Mouse (Mus musculus): ENCODE data around the gene Anxa5. TPM values are rescaled to one million over a fixed set of nuclear protein-coding genes. Genes with fewer than 3 reads are reported as not detected.

The Anxa5 gene
- 100 to 1,000 TPM; 140 to 143 TPM for total RNA-seq (2021)

GRCm38 (mm10) chr3:36475532-36476087 lies at the start of gene Anxa5, which contains the start of gene 1810062G17Rik:
TSS of gene Anxa5 (minus strand) at chr3:36475894.
TSS of gene 1810062G17Rik (plus strand) at chr3:36475937.
- intact Hi-C loops (cut with DNase I) = loop anchor here (2.0 to 10.0 kb wide), 3 partner anchors 19 to 481 kb away; partner anchors contain the start of gene Acad9
- peak; percentile 96 to 98 for DNase-seq

GRCm38 (mm10) chr3:36524466-36524865 lies 48.8 kb upstream of the Anxa5 start:
- intact Hi-C loops (cut with DNase I) = no loop called here
- DNase-seq = no peak

GRCm38 (mm10) chr3:36522137-36522536 lies 46.4 kb upstream of the Anxa5 start:
- DNase-seq = no peak
- intact Hi-C loops (cut with DNase I) = no loop called here

DNA sequence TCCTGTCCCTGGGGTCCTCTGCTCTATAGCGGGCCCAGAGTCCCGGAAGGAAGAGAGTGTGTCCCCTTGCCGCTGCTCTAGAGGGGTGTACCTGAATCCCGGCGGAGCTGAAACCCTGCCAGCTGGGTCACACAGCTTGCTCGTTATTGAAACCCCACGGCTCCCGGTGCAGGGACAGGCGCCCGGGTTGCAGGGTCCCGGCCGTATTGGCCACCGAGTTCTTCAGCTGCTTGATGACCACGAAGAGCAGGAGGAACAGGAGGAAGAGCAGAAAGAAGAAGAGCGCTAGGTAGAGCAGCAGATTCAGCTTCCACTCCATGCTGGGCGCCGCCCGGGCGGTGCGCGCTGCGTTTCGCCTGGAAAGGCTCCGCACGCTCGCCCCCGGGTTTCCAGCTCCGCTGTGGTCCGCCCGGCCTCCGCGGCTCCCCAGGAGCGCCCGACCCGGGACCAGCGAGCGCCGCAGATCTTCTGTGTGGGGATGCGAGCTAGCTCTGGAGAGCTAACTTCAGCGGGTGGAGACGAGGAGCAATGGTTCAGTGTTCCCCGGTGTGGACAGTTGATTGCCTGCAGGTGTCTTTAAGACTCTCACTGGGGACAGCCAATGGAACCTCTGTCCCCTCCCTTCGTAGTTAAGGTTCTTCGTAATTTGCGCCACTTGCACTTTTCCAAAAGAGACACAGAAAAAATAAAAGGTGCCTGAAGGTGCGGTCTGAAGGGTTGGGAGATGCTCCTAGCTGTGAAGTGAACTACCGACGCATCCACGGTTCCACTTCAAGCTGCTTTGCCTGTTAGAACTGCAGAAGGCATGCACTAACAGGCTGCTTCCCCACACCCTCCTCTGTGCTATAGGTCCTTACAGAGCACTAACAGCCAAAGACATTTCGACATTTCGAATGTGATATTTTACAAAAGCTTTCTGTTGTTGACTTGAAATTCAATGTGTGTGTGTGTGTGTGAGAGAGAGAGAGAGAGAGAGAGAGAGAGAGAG lies 45.7 kb upstream of the Anxa5 start, which contains the start of gene Gm11549:
Gm11549 (minus strand) TSS at position 741 of the 988 bp plus-strand sequence.
- DNase-seq = no peak
- intact Hi-C loops (cut with DNase I) = no loop called here

DNA sequence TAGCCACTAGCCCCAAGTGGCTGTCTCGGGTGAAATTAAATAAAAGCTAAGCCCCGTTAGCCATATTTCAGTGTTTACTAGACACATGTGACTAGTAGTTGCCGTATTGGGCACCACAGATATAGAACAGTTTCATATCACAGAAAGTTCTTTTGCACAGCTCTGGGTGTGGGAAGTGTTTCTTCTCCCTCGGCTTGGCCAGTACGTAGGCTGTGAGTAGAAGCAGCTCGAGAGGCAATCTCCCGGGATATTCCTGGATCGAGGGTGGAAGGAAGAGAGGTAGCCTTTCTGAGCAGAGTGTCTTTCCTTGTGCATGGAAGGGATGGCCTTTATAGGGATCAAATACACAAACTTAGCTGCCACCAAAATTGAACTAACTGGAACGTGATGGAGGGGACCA lies 40.5 kb upstream of the Anxa5 start:
- intact Hi-C loops (cut with DNase I) = no loop called here
- DNase-seq = no peak

DNA sequence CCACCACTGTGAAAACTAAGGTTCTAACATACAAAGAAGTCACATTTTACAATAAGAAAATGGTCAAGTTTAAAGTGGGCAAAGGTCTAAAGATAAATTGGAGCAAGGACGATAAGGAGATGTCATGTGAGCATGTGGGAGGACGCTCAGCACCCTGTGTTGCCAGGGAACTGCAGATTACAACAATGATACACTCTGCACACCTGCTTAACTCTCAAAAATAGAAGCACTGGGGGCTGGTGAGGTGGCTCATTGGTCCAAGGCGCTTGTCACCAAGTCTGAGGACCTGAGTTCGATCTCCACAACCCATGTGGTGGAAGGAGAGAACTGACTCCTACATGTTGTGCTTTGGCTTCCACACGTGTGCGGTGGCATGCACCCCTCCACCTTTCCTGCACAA lies 35.8 kb upstream of the Anxa5 start:
- DNase-seq = no peak
- intact Hi-C loops (cut with DNase I) = no loop called here

DNA sequence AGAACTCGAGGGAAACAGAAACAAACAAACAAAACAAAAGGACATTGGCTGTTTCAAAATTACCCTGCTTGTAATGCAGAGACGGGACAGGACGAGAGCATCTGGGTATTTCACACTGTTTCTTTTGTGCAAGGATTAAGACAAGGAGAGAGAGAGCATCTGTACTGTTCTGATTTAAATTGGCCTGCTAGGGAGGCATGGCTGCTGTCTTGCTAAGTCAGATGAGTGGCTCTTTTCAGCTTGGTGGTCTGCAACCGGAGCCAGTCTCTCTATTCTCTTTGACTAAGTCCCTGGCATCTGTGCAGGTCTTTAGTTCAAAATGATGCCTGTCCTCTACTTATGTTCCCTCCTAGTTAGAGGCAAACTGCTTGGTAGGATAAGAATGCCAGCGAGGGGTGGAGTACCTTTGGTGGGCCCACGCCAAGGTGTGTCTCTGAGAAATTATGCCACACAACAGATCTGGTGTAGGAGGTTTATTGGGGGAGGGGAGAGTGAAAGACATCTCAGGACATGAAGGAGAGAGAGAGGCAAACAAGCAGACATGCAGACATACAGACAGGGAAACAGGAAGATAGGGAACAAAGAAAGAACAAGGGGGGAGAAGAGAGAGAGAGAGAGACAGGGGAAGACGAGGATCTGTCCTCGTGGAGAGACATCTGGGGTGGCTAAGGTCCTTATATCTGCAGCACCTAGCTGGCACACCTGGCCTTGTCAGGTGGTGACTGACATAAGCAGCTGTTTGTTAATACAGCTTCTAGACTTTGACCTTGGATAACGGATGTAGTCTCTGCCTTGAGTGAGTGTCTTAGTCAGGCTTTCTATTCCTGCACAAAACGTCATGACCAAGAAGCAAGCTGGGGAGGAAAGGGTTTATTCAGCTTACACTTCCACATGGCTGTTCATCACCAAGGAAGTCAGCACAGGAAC lies 30.4 kb upstream of the Anxa5 start:
- intact Hi-C loops (cut with DNase I) = no loop called here
- no peak for DNase-seq

- intact Hi-C loops (cut with DNase I) = no loop called here
- DNase-seq = no peak
Measured at GRCm38 (mm10) chr3:36505306-36505705, 29.6 kb upstream of the Anxa5 start.

DNA sequence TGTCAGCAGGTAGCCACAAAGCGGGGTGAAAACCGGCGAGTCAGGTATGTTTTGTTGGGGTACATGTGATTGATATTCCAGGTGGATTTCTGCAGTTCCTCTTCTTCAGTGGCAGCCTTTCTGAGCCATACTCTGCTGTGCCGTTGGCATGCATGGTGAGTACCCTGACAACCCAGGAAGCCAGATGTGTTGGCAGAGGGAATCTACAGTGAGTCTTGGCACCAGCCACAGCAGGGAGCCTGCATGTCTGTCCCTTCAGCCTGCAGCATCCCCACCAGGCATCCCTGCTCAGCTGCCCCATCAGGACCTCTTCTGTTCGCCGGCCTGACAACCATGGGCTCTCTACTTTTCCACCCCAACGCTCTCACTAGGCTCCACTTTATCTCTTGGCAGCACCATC lies 25.9 kb upstream of the Anxa5 start:
- DNase-seq = no peak
- intact Hi-C loops (cut with DNase I) = no loop called here

DNA sequence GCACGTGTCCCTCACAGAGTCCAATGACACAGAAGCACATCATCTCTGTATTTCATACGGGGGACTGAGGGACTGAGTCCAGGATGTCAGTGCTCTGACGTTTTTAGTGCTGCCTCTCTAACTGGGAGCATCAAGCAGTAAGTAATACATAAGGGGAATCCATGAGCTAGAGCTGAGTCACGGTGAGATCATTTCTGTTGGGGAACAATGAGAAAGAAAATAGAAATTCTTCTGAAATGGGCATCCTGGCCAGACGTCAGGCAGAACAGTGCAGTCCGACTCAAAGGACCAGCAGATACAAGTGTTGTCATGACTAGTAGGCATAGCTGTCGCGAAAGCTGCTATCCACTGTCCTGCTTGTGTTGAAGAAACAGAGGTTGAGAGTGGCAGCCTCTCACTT lies 25.3 kb upstream of the Anxa5 start:
- intact Hi-C loops (cut with DNase I) = no loop called here
- no peak for DNase-seq

- no peak for DNase-seq
- intact Hi-C loops (cut with DNase I) = no loop called here
Measured at GRCm38 (mm10) chr3:36499418-36499817, 23.7 kb upstream of the Anxa5 start.

DNA sequence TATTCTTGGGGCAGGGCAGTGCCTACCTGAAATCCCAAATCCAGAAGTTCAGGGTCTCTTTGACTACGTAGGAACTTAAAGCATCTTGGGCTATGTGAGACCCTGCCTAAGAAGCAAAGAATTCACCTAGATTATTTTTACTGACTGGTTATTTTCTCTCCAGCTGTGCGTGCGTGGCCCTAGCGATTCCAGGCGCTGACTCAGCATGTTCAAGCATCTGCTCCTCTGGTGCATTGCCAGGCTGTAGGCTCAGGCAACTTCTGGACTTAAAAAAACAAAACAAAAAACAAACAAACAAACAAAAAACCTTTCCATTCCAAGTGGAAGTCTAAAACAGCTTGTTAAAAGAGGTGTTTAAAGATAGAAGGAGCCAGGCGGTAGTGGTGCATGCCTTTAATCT lies 22.5 kb upstream of the Anxa5 start:
- DNase-seq = no peak
- intact Hi-C loops (cut with DNase I) = no loop called here

DNA sequence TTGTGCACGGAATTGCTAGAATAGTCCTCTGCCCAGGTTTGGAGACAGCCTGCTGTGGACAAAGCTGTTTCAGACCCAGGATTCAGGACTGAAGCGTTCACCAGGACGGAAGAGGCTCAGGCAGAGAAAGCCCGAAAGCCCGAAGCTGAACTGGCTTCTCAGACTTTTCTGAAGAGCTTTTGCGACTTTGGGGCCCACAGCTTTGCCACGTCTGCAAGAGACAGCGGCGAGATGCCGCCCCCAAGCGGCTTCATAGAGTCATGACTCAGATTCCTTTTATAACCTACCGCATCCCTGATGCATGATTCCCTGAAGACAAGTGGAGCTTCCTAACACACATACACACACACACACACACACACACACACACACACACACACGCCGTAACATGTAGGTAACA lies 21.1 kb upstream of the Anxa5 start:
- DNase-seq = peak; percentile 63 to 71
- intact Hi-C loops (cut with DNase I) = loop anchor here (1.0 to 2.0 kb wide), 2 partner anchors 54 to 286 kb away; no protein-coding TSS in a partner anchor

DNA sequence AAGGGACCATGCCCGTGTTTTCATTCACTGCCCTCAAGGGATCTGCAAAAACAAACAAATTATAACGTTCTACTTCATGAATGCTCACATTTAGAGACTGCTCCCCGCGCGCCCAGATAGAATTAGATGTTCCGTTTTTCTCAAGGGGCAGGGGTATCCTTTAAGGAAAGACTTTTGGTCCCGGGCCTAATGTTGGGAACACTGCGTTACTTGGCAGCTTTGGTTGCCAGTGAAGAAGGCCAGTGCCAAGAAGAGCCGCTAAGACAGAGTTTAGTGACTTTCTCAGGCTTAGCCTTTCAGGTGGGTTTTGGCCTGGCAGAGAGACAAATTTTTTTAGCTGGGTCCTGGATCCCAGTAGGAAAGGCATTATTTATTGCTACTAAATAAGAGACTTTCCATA lies 20.6 kb upstream of the Anxa5 start:
- intact Hi-C loops (cut with DNase I) = loop anchor here (1.0 to 2.0 kb wide), 2 partner anchors 53 to 286 kb away; no protein-coding TSS in a partner anchor
- no peak for DNase-seq

- intact Hi-C loops (cut with DNase I) = loop anchor here (1.0 to 2.0 kb wide), 2 partner anchors 19 to 314 kb away; no protein-coding TSS in a partner anchor
- DNase-seq = peak; percentile 91 to 95
Measured at GRCm38 (mm10) chr3:36495436-36495835, 19.7 kb upstream of the Anxa5 start.

GRCm38 (mm10) chr3:36494613-36495012 lies 18.9 kb upstream of the Anxa5 start:
- intact Hi-C loops (cut with DNase I) = loop anchor here (1.0 to 2.0 kb wide), 2 partner anchors 18 to 313 kb away; no protein-coding TSS in a partner anchor
- DNase-seq = no peak

DNA sequence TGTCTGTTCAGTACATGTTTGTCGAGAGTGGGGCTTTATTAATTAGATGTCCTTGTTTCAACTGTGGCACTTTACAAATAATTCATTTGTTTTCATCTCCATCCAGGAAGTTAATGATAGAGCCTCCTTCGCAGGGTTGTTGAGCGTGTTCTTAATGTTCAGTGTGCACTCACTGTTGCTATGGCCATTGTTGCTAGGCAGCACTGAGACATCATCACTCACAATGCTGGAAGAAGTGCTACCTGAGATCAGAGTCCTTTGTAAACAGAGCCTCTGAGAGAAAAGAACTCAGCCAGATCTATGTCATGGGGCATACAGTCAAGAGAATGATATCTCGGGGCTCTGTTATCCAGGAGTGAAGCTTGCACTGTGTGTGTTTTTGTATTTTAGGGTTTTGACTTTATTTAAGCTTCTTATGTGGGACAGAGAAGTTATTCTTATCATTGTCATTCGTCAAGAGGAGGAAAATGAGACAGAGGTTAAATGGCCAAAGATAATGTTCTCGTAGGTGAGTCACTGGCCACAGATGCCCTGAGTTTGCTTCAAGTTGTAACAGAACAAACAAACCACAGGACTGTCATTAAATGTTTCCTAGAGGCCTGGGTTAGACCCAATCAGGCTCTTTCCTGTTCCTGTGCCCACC lies 18.1 kb upstream of the Anxa5 start:
- intact Hi-C loops (cut with DNase I) = loop anchor here (2.0 kb wide), 1 partner anchor 17 kb away; no protein-coding TSS in a partner anchor

DNA sequence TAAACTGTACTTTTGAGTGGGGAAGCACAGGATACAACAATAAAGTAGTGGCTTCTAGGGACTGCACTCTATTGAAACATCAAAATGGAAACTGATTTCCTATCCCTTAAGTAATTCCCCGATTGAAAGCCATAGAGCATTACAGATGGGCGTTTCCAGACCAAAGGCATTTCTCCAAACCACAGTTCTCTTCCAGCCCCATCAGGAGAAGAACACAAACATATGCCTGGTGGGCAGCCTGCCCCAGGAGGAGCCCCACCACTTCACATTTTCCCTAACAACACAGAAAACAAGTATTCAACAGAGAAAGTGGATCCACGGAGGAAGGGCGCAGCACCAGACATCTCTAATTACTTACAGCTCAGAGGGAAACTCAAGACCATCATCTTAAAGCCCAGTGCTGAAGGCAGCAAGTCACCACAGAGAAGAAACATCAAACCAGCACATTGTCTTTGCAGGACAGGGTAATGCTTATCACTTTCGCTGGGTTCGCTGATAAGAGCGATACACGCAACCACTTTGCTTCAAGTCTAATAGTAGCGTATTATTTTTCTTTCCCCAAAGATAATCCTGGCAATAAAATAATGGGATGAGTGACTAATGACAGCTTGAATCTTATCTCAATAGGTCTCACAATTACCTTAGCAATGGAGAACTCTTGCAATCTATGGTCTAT lies 17.2 kb upstream of the Anxa5 start:
- intact Hi-C loops (cut with DNase I) = no loop called here
- DNase-seq = no peak

More for the DNA sequence above, 18.1 kb upstream of the Anxa5 start:
- DNase-seq = no peak

GRCm38 (mm10) chr3:36491535-36491934 lies 15.8 kb upstream of the Anxa5 start:
- intact Hi-C loops (cut with DNase I) = no loop called here
- DNase-seq = no peak

All from heart, postnatal 36 days (tissue).